Mouse (Mus musculus) neutrophil, adult 5-6 weeks (primary cell): ENCODE results near the gene Jag1. TPM values are rescaled to one million over a fixed set of nuclear protein-coding genes. Genes with fewer than 3 reads are reported as not detected.
A peak's percentile ranks its signal among the peaks of the same experiment; 100 is the strongest.

Experiments
- ATAC-seq: fragments of 151-379, 151-347 bp; 2 replicates; pipeline ENCODE4 v1.8.0; 2017; ENCODE audit warnings: mild to moderate bottlenecking, moderate TSS enrichment; ENCODE audit not compliant: insufficient number of reproducible peaks, poor library complexity, low FRiP score, severe bottlenecking; ENCODE audit errors: extremely low read depth
- total RNA-seq: library from RNA; stranded (forward); fragments of 200-1000 nt; gene quantifications from 2 replicates; pipeline ENCODE4 v1.2.3, GENCODE M21; 2017

Gene Jag1
- 0.61 and 0.81 TPM in 2 replicates for total RNA-seq

DNA sequence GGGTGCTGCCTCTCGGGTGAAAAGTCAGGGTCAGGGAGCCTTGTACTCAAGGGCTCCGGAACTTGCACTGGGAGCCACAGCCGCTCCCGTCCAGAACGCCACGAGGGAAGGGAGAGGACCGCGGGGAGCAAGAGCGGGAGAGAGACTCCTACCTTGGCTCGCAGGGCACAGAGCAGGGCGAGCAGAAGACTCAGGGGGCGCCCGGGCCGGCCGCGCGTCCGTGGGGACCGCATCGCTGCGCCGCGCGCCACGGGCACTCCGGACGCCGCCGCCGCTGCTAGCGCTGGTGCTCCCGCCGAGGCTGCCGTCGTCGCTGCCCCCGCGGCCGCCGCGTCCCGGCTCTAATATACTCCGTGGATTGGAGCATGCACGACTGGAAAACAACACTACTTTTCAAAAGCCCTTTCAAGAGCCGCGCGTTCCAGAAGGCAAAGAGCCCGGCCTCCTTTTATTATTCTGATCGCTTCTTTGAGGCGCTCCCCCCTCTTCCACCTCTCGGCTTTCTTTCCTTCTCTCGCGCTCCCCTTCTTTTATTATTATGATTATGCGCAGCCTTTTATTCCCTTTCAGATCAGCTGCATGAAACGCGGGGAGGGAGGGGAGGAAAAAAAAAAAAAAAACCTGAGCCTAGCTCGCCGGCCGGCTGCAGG, at the start of gene Jag1:
Jag1 (minus strand) TSS at position 620 of the 650 bp plus-strand sequence.
- no peak for ATAC-seq

GRCm38 (mm10) chr2:137156018-137156417, 39.6 kb upstream of the Jag1 start:
- ATAC-seq: no peak

DNA sequence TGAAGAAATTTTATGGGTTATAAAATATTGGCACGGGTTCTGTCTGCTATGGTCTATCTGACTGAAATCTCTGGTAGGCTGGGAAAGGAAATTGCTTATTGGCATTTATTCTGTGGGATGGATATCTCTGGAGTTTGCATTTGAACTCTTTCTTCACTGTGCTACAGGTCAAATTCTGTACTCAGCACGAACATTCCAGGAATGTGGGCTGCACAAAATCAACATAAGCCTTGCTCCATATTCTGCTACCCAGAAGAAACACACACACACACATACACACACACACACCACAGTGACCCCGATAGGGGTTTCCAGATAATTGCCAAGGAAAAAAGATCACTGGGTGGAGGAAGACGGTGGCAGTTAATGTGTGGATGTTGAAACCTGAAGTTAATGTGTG, 37.4 kb upstream of the Jag1 start:
- no peak for ATAC-seq

DNA sequence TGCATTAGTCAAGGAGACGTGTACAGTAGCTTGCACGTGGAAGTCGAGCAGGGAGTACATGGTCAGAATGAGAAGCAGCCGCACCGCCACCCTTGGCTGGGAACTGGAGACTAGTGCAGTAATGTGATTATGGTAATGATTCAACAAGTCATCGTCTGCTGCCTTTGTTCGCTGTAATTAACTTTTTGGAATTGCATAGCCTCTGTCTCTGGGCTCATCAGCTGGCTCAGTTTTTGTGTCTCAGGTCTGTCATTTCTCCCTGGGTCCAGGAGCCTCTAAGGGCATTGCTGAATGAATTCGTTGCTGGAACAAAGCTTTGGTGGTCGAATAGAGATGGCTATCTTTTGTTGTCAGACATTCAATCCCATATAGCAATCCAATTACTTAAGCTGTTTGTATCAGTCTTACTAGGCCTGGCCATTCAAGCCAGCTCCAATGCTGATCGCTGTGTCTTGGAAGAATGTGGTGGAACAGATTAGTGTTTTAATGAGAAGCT, 36.8 kb upstream of the Jag1 start:
- ATAC-seq: no peak

GRCm38 (mm10) chr2:137150953-137151352, 34.5 kb upstream of the Jag1 start:
- no peak for ATAC-seq

GRCm38 (mm10) chr2:137146938-137147666, 30.7 kb upstream of the Jag1 start:
- no peak for ATAC-seq

DNA sequence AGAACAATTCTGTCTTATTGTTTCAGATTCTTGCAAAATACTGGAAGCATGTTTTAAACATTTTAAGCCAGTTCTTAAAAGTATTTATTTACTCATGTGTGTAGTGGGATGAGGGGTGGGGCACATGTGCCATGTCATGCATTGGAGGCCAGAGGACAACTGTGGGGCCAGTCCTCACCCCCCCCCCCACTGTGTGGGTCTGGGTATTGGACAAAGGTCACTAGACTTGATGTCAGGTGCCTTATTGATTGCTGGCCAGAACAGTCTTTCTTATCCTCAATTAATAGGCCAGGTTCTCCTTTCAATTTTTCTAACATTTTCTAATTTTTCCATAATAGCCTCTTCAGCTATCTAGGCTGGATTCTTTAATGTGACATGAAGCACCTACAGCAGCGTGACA, 21.6 kb upstream of the Jag1 start:
- no peak for ATAC-seq

- ATAC-seq: no peak
These were observed 17.6 kb upstream of the Jag1 start for GRCm38 (mm10) chr2:137134035-137134434.

DNA sequence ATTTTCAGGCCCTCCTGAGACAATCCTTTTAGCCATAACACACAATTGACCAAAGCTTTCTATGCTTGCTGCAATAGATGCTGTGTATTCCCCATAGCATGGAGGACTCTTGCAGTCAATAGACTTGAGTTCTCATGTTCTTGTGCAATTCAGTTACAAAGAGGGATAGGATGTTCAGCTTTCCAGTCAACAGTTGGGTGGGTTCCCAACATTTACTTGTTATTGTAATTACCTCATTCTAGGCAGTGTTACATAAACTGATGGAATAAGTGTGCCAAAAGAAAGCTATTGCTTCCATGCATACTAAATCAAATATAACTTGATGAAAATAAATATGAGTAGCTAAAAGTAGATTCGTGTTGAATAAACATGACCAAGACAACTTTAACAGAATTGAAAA, 8.4 kb upstream of the Jag1 start:
- ATAC-seq: no peak

GRCm38 (mm10) chr2:137117321-137117690, 862 bp upstream of the Jag1 start:
- ATAC-seq: peak; percentile 57

- peak; percentile 53 for ATAC-seq
These were observed 354 bp upstream of the Jag1 start for GRCm38 (mm10) chr2:137116675-137117320.

- no peak for ATAC-seq
These were observed 1.0 kb downstream of the Jag1 start for GRCm38 (mm10) chr2:137115241-137116024.

DNA sequence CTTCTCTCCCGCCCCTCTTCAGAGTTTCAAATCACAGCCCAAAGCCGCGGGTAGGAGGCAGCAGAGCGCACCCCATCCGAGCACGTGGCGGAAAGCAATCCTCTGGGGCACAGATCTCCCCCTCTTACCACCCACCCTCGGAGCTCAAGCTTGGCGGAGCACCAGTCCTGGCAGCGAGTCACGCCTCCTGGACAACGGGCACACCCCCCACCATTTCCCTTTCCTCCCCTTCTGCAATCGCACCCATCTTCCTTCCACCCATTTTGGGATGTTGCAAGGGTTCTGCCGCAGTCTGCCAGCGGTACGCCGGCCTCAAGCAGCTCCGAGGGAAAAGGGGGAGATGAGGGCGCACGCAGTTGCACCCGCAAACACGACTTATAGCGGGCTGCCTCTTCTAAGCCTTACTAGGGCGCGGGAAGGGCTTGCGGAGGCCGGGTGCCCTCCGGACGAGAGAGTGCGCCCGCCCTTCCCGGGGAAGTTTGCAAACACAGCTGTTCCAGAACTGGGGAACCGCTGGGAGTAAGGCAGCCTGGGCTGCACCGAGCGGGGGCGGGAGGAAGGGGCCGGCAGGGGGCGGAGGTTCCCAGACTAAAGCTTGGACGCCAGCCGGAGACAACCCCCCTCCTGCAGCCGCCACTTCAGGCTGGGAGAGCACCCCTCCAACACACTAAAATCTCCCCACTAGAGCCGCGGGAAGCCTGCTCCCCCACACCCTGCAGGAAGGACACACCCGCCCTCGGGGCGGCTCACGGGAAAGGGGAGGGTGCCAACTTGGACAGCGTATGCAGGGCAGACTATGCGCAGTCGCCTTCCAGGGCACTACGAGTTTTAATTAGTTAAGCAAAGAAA, 2.0 kb downstream of the Jag1 start:
- ATAC-seq: peak; percentile 13; the same call in 1 of the 2 replicates

GRCm38 (mm10) chr2:137113288-137114061, 3.0 kb downstream of the Jag1 start:
- no peak for ATAC-seq

- no peak for ATAC-seq
These were observed 6.1 kb downstream of the Jag1 start for GRCm38 (mm10) chr2:137110214-137110898.

- ATAC-seq: no peak
These were observed 6.9 kb downstream of the Jag1 start for GRCm38 (mm10) chr2:137109321-137110213.
